Mouse (Mus musculus): ENCODE data around the gene Pou5f2. TPM values are rescaled to one million over a fixed set of nuclear protein-coding genes. Genes with fewer than 3 reads are reported as not detected.

The Pou5f2 gene
- polyA plus RNA-seq (2017; shearing (Covaris generic)) = 1 to 10 TPM; 4.8 to 7.8 TPM

DNA sequence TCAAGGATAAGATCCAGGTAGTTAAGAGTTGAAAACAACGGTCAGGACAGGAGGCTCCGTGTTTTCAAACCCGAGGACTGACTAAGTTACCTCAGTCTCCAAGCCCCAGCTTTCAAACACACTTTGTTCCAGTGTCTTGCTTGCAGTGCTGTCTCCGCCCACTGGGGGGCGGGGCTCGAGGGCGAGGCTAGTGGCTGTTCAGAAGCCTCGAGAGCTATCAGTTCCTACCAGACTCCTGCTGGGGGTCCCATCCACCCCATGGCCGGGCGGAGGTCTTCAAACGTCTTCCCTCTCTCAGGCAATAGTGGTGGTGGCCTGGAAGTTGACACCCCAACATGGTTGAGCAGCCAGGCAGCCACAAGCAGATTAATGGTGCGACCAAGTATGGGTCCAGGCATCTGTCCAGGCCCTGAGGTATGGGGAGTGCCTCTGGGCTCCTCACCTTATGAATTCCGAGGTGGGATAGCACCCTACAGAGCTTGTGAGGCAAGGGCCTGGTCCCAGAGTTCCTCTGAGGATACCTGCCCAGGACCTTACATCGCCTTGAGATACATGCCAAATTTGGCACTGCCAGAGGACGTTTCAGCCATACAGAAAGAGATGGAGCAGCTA lies at the start of gene Pou5f2:
Gene Pou5f2 (plus strand): TSS at position 220 of the 612 bp plus-strand sequence.
- no peak for ATAC-seq

DNA sequence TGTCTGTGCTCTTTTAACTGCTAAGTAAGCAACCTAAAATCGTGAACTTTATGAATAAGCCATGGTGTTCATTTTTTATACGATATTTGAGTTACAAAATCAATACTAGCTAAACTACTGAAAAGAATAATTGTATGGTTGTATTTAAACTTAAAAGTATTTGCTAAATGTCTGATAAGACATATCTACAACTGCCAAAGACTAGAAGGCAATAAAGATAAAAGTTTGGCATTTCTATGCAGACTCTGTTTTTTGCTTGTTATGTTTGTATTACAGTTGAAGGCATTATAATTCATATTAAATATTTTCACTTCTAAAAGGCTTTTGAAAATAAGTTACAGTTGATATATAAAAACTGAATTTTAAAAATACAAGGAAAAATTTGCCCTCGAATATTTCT lies 48.5 kb upstream of the Pou5f2 start:
- no peak for ATAC-seq

DNA sequence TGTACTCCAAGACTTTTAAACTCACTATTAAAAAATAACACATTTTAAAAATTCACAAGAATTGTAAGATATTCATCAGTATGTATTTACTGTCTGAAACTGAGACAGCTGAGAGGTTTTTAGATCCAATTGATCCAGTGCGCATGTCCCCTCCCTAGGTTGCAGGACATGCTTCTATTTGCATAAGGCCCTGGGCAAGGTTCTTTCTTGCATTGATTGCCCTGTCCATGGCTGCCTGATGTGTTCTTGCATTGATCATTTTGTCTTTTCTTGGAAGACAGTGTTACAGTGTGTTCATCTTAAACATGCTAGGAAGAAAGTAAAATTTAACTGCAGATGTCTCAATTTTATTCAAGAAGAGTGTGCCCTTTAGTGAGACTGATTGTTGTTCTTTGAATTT lies 47.6 kb upstream of the Pou5f2 start:
- ATAC-seq = no peak

- no peak for ATAC-seq
Measured at GRCm38 (mm10) chr13:77982105-77982851, 42.4 kb upstream of the Pou5f2 start.

GRCm38 (mm10) chr13:77982852-77983202 lies 41.9 kb upstream of the Pou5f2 start:
- ATAC-seq = no peak

DNA sequence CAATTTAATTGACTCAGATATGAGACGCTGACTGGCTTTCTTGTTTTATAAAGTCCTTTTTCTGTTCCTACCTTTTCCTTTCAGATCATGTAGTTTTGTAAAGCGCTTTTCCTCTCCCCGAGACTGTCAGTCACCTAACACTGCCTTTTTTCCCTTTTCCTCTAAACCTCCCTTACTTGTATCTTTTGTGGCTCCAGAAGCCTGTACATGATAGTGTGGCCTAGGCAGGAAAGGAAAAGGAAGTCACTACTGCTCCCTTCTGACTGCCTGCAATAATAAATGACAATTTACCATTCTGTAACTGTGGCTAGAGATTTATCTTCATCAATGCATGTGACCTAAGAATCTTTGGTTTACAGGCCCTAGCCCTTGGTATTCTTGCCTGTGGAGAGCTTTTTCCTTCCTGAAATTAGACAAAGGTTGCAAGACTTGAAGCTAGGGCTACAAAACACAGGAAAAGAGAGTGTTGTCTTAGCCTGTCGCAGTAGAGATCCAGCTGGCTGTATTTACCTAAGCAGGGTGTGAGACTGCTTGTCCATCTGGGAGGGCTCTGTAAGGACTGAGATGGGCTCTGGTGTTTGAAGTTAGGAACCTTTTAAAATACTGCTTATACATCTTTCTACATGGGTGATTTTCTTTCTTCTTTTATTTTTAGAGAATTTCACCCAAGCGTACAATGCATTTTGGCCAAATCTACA lies 33.4 kb upstream of the Pou5f2 start:
- no peak for ATAC-seq

DNA sequence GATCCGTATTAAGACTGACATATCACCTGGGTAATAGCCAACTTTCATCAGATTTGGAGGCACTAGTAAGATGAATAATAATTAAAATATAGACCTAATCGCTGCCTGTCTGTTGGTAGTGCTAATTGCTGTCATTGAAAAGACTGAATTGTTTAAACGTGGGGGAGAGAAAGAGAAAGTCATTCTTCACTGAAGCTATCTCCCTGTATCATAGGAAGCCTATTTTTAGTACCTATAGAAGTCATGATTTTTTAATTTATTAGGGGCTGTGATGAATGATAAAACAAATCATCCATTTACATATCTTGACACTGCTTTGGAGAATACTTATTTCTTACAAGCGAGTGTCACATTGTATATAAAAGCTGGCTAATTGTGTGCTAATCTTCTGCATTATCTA lies 20.1 kb upstream of the Pou5f2 start:
- no peak for ATAC-seq

DNA sequence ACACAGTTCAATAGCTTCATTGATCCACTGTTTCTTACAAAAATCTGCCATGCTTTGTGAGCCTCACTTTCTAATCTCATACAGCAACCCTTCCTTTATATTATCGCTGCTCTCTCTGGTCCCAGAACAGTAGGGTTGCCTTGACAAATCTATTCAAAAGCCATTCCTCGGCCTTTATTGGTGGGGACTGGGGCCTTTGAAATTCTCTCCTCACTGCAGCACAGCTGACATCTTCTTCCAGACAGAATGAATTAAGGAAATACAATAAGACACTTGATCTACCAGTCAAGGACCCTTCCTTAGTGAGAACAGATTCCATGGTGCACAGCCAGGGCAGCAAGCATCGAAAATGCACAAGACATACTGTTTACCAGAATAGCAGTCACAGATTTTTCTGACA lies 19.4 kb upstream of the Pou5f2 start:
- ATAC-seq = no peak

DNA sequence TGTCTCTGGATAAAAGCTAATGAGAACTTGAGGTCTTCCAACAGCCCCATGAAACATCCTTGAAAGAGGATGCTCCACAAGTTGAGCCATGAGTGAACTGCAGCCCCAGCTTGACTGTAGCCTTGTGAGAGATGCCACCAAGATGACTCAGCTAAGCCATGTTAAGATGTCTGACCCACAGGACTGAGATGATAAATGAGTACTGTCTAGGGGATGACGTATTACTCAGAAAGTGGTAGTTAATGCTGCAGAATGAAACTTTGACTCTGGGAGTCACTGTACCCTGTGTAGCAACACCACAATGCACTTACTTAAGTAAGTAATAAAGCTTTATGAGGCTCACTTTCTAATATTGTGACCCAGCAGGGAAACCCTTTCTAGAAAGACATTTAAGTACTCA lies 14.5 kb upstream of the Pou5f2 start:
- no peak for ATAC-seq

- ATAC-seq = no peak
Measured at GRCm38 (mm10) chr13:78032821-78033220, 8.1 kb downstream of the Pou5f2 start.

DNA sequence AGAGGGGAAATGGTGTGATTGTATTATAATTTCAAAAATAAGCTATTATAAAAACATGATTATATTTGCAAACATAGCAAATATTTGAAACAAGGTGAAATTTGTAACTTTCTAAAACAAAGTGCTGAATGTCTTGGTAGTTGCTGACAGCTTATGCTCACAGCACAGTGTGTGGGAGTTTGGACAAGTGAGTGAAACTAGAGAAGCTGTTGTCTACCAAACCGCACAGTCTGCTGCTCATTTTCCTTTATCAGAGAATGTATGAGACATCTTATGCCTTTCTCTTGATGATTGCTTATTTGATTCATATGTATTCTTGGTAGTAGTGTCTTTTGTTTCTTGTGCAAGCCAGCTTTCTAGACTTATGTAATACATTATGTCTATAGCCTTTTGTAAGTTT lies 12.5 kb downstream of the Pou5f2 start:
- no peak for ATAC-seq

- ATAC-seq = no peak
Measured at GRCm38 (mm10) chr13:78043203-78043602, 18.5 kb downstream of the Pou5f2 start.

GRCm38 (mm10) chr13:78045116-78045515 lies 20.4 kb downstream of the Pou5f2 start:
- ATAC-seq = no peak

Other genes with a start within 250 kb of the Pou5f2 start
- not detected for gene Nr2f1, start 174.9 kb downstream of the Pou5f2 start, polyA plus RNA-seq (2017; shearing (Covaris generic))